Mouse (Mus musculus): ENCODE data around the gene Vps45. TPM values are rescaled to one million over a fixed set of nuclear protein-coding genes. Genes with fewer than 3 reads are reported as not detected.
"Not testable (repeated sequence)": the region's sequence is repeated elsewhere in the genome, so short reads cannot be mapped to it uniquely, and the experiment has no call there.

Vps45 gene
- polyA plus RNA-seq, 1 experiment from 2014 or later, result 35.8 TPM

DNA sequence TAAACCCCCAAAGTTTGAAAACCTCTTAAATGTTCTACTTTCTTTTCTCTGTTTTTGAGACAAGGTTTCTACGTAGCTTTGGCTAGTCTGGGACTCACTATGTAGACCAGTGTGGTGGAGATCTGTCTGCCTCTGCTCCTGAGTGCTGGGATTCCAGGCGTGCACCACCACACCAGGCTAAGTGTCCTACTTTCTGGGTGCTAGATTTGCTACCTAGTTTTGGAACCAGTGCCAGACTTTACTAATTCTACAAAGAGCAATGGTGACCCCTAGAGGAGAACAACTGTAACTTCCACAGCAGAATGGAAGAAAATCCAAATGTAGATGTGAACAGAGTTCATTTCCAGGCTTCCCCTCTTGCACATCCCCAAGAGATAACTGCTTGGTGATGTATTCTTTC, 6.4 kb downstream of the Vps45 start:
- no peaks in the 10 kb centered on the region for H3K27me3 ChIP-seq
- H3K9ac ChIP-seq, result no peak overlapping the region
- H3K9me3 ChIP-seq, result no peaks in the 10 kb centered on the region
- no peak overlapping the region for H3K4me3 ChIP-seq
- ATAC-seq (ENCODE audit: insufficient number of reproducible peaks, low FRiP score, low TSS enrichment, low read depth), result no peak
- 53% methylated on average over 2 of the region's 2 CpGs for WGBS
- H3K27ac ChIP-seq, result no peak overlapping the region
- peaks cover 12% of the 10 kb centered on the region for H3K36me3 ChIP-seq
- peaks cover 6% of the 10 kb centered on the region; the same call in 1 of the 2 replicates for H3K4me1 ChIP-seq
- H3K4me2 ChIP-seq, result no peak overlapping the region

GRCm38 (mm10) chr3:96051186-96051585, 7.1 kb downstream of the Vps45 start:
- no peaks in the 10 kb centered on the region for H3K9me3 ChIP-seq
- no peak for ATAC-seq (ENCODE audit: insufficient number of reproducible peaks, low FRiP score, low TSS enrichment, low read depth)
- H3K4me2 ChIP-seq, result no peak overlapping the region
- H3K36me3 ChIP-seq, result peaks cover 16% of the 10 kb centered on the region
- 76% methylated on average over 4 of the region's 4 CpGs for WGBS
- no peak overlapping the region for H3K9ac ChIP-seq
- H3K4me1 ChIP-seq, result no peaks in the 10 kb centered on the region
- no peak overlapping the region for H3K4me3 ChIP-seq
- H3K27me3 ChIP-seq, result no peaks in the 10 kb centered on the region
- H3K27ac ChIP-seq, result no peak overlapping the region

- Histone ChIP-seq H3K9me3 (no peaks in the 10 kb centered on the region), H3K27me3 (no peaks in the 10 kb centered on the region), H3K9ac (no peak overlapping the region), H3K4me1 (no peaks in the 10 kb centered on the region), H3K4me3 (no peak overlapping the region), H3K27ac (no peak overlapping the region), H3K36me3 (peaks cover 20% of the 10 kb centered on the region), H3K4me2 (no peak overlapping the region)
- ATAC-seq (ENCODE audit: insufficient number of reproducible peaks, low FRiP score, low TSS enrichment, low read depth), result no peak
- WGBS, result 74% methylated on average over 7 of the region's 7 CpGs
Measured at GRCm38 (mm10) chr3:96050779-96051178, 7.5 kb downstream of the Vps45 start.

DNA sequence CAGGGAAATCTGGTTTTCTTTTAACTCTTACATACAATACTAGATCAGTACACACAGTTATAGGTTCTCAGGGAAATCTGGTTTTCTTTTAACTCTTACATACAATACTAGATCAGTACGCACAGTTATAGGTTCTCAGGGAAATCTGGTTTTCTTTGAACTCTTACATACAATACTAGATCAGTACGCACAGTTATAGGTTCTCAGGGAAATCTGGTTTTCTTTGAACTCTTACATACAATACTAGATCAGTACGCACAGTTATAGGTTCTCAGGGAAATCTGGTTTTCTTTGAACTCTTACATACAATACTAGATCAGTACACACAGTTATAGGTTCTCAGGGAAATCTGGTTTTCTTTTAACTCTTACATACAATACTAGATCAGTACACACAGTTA, 13.7 kb downstream of the Vps45 start:
- not testable (repeated sequence) for H3K27ac ChIP-seq; H3K4me1 ChIP-seq; ATAC-seq (ENCODE audit: insufficient number of reproducible peaks, low FRiP score, low TSS enrichment, low read depth); H3K9ac ChIP-seq; H3K9me3 ChIP-seq; H3K4me2 ChIP-seq; H3K4me3 ChIP-seq; H3K27me3 ChIP-seq
- peaks cover 19% of the 10 kb centered on the region for H3K36me3 ChIP-seq
- WGBS, result 78% methylated on average over 3 of the region's 3 CpGs

GRCm38 (mm10) chr3:96043104-96043503, 15.2 kb downstream of the Vps45 start:
- Histone ChIP-seq H3K9ac (no peak overlapping the region), H3K4me1 (no peaks in the 10 kb centered on the region), H3K4me3 (no peak overlapping the region), H3K27me3 (no peaks in the 10 kb centered on the region), H3K27ac (no peak overlapping the region), H3K9me3 (no peaks in the 10 kb centered on the region), H3K4me2 (no peak overlapping the region), H3K36me3 (peaks cover 19% of the 10 kb centered on the region)
- ATAC-seq (ENCODE audit: insufficient number of reproducible peaks, low FRiP score, low TSS enrichment, low read depth), result no peak
- 67% methylated on average over 1 of the region's 1 CpGs for WGBS

DNA sequence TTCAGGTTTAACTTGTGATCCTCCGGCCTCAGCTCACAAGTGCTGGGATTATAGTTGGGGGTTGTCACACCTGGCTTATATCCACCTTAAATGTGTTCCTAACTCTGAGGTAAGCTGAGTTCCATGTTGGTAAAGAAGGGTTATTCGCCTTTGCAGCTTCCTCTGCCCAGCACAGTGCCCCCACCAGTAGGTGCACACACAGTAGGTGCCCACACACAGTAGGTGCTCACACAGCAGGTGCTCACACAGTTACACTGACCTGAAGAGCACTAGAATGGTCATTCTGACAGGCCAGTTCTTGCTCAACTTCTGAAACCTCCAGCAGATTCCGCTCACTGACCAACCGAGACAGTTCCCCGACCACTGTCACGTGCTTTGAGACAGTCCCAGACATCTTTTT, 17.2 kb downstream of the Vps45 start:
- Histone ChIP-seq H3K27me3 (no peaks in the 10 kb centered on the region), H3K27ac (no peak overlapping the region), H3K4me3 (no peak overlapping the region), H3K9me3 (no peaks in the 10 kb centered on the region), H3K4me2 (no peak overlapping the region), H3K9ac (no peak overlapping the region), H3K4me1 (no peaks in the 10 kb centered on the region), H3K36me3 (peaks cover 10% of the 10 kb centered on the region)
- WGBS, result 90% methylated on average over 6 of the region's 6 CpGs
- ATAC-seq (ENCODE audit: insufficient number of reproducible peaks, low FRiP score, low TSS enrichment, low read depth), result no peak

- H3K36me3 ChIP-seq, result peaks cover 5% of the 10 kb centered on the region
- no peaks in the 10 kb centered on the region for H3K27me3 ChIP-seq
- H3K4me3 ChIP-seq, result no peak overlapping the region
- H3K4me1 ChIP-seq, result no peaks in the 10 kb centered on the region
- ATAC-seq (ENCODE audit: insufficient number of reproducible peaks, low FRiP score, low TSS enrichment, low read depth), result no peak
- no peaks in the 10 kb centered on the region for H3K9me3 ChIP-seq
- WGBS, result 97% methylated on average over 2 of the region's 2 CpGs
- H3K4me2 ChIP-seq, result no peak overlapping the region
- H3K27ac ChIP-seq, result no peak overlapping the region
- no peak overlapping the region for H3K9ac ChIP-seq
Measured at GRCm38 (mm10) chr3:96040663-96041006, 17.6 kb downstream of the Vps45 start.

- Histone ChIP-seq H3K36me3 (no peaks in the 10 kb centered on the region), H3K27ac (no peak overlapping the region), H3K27me3 (no peaks in the 10 kb centered on the region), H3K4me1 (no peaks in the 10 kb centered on the region), H3K9me3 (no peaks in the 10 kb centered on the region), H3K9ac (no peak overlapping the region), H3K4me3 (no peak overlapping the region), H3K4me2 (no peak overlapping the region)
- WGBS, result 69% methylated on average over 9 of the region's 9 CpGs
- no peak for ATAC-seq (ENCODE audit: insufficient number of reproducible peaks, low FRiP score, low TSS enrichment, low read depth)
Measured at GRCm38 (mm10) chr3:96039857-96040662, 18.2 kb downstream of the Vps45 start.

- Histone ChIP-seq H3K27me3 (no peaks in the 10 kb centered on the region), H3K4me1 (no peaks in the 10 kb centered on the region), H3K36me3 (no peaks in the 10 kb centered on the region), H3K4me3 (no peak overlapping the region), H3K4me2 (no peak overlapping the region), H3K9ac (no peak overlapping the region), H3K27ac (no peak overlapping the region), H3K9me3 (no peaks in the 10 kb centered on the region)
- 92% methylated on average over 4 of the region's 4 CpGs for WGBS
- ATAC-seq (ENCODE audit: insufficient number of reproducible peaks, low FRiP score, low TSS enrichment, low read depth), result no peak
Measured at GRCm38 (mm10) chr3:96038851-96039250, 19.4 kb downstream of the Vps45 start.

GRCm38 (mm10) chr3:96038156-96038555, 20.1 kb downstream of the Vps45 start:
- Histone ChIP-seq H3K9me3 (no peaks in the 10 kb centered on the region), H3K9ac (no peak overlapping the region), H3K27me3 (no peaks in the 10 kb centered on the region), H3K4me2 (no peak overlapping the region), H3K4me1 (no peaks in the 10 kb centered on the region), H3K4me3 (no peak overlapping the region), H3K27ac (no peak overlapping the region), H3K36me3 (peaks cover 4% of the 10 kb centered on the region; the same call in 1 of the 2 replicates)
- ATAC-seq (ENCODE audit: insufficient number of reproducible peaks, low FRiP score, low TSS enrichment, low read depth), result no peak
- WGBS, result 78% methylated on average over 5 of the region's 5 CpGs

DNA sequence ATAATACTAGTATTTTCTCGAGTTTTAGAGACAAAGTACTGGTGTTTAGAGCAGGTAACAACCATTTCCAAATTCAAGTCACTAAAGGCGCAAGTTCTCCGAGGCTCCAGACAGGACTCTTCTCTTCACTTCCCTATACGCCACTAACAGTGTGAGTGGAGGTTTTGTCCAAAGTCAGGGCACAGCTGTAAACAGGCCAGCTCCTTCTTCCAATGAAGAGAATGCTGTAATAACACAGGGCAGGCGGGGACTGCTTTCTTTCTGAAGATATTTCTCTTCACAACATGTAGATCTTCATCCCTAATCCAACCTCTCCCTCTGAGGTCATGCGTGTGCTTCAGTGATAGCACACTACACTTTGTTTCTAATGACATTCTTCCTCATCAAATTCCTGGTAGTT, 21.5 kb downstream of the Vps45 start:
- no peak overlapping the region for H3K9ac ChIP-seq
- no peaks in the 10 kb centered on the region for H3K4me1 ChIP-seq
- no peaks in the 10 kb centered on the region for H3K27me3 ChIP-seq
- no peak overlapping the region for H3K27ac ChIP-seq
- 88% methylated on average over 6 of the region's 6 CpGs for WGBS
- H3K9me3 ChIP-seq, result no peaks in the 10 kb centered on the region
- H3K4me3 ChIP-seq, result no peak overlapping the region
- peaks cover 6% of the 10 kb centered on the region; the same call in 1 of the 2 replicates for H3K36me3 ChIP-seq
- ATAC-seq (ENCODE audit: insufficient number of reproducible peaks, low FRiP score, low TSS enrichment, low read depth), result no peak
- no peak overlapping the region for H3K4me2 ChIP-seq

DNA sequence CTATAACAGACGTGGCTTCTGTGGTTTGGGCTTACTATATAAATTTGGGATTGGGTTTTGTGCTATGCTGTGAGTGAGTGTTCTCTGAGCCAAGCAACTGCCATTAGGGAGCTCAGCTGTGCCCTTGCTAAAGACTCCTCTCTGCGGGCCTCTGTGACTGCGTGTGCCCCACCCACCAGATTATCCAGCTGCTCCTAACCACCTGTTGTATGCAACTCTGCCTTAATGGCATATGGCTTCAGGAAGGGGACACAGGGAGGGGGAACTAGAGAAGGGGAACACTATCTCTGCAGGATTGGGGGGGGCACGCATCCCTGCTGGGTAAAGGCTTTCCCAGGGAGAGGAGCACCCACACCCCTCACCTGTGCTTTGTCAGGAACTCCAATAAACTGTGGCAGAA, 25.2 kb downstream of the Vps45 start:
- Histone ChIP-seq H3K27me3 (no peaks in the 10 kb centered on the region), H3K4me2 (no peak overlapping the region), H3K9me3 (no peaks in the 10 kb centered on the region), H3K27ac (no peak overlapping the region), H3K4me3 (no peak overlapping the region), H3K4me1 (no peaks in the 10 kb centered on the region), H3K9ac (no peak overlapping the region), H3K36me3 (peaks cover 16% of the 10 kb centered on the region)
- 73% methylated on average over 4 of the region's 4 CpGs for WGBS
- no peak for ATAC-seq (ENCODE audit: insufficient number of reproducible peaks, low FRiP score, low TSS enrichment, low read depth)

GRCm38 (mm10) chr3:96032652-96033017, 25.6 kb downstream of the Vps45 start:
- ATAC-seq (ENCODE audit: insufficient number of reproducible peaks, low FRiP score, low TSS enrichment, low read depth), result no peak
- H3K27ac ChIP-seq, result no peak overlapping the region
- H3K4me2 ChIP-seq, result no peak overlapping the region
- H3K4me1 ChIP-seq, result no peaks in the 10 kb centered on the region
- 75% methylated on average over 6 of the region's 6 CpGs for WGBS
- no peak overlapping the region for H3K9ac ChIP-seq
- H3K4me3 ChIP-seq, result no peak overlapping the region
- no peaks in the 10 kb centered on the region for H3K27me3 ChIP-seq
- no peaks in the 10 kb centered on the region for H3K9me3 ChIP-seq
- peaks cover 16% of the 10 kb centered on the region for H3K36me3 ChIP-seq
